Mouse (Mus musculus) lung, postnatal 0 days (tissue): ENCODE results near the gene C1qtnf7.

Experiments
- CTCF ChIP-seq: IDR thresholded peaks from 2 replicates; pipeline ENCODE4 v1.5.1; 2016; ENCODE audit warnings: antibody characterized with exemption, mild to moderate bottlenecking
- EP300 ChIP-seq: IDR thresholded peaks from 2 replicates; pipeline ENCODE4 v1.6.1; 2016; ENCODE audit warnings: antibody characterized with exemption, mild to moderate bottlenecking, control low read depth

- no peak for TF ChIP-seq CTCF
- TF ChIP-seq EP300 = no peak
Measured at GRCm38 (mm10) chr5:43647098-43647774, 131.9 kb downstream of the C1qtnf7 start.
